Mouse (Mus musculus) heart, embryonic 12.5 days (tissue): ENCODE measurements at regions not wholly inside any gene's neighbourhood (a gene's known extent, or its start where the extent isn't known, plus 50 kb on each side); places are given as distances from the start of the nearest gene placed in this dataset.

Source experiments
- ATAC-seq: fragments of 200-750 bp; cut with Nextera tagmentation; 2 replicates; pipeline ENCODE4 v1.8.0; 2017; ENCODE audit warnings: moderate TSS enrichment, moderate library complexity; ENCODE audit not compliant: insufficient number of reproducible peaks, low FRiP score
- H3K27ac ChIP-seq: fragments of 300-500 bp; sonication (generic); 2 replicates; pipeline ENCODE4 v1.5.1; 2016; ENCODE audit warnings: mild to moderate bottlenecking, moderate library complexity; ENCODE audit not compliant: poor library complexity, severe bottlenecking
- H3K27me3 ChIP-seq: fragments of 300-500 bp; sonication (generic); replicated peaks from 2 replicates; pipeline ENCODE4 v1.6.1; 2016; ENCODE audit warnings: mild to moderate bottlenecking, moderate library complexity
- H3K36me3 ChIP-seq: fragments of 300-500 bp; sonication (generic); 2 replicates; pipeline ENCODE4 v1.6.1; 2016; ENCODE audit warnings: mild to moderate bottlenecking, moderate library complexity
- H3K4me1 ChIP-seq: fragments of 300-500 bp; sonication (generic); replicated peaks from 2 replicates; pipeline ENCODE4 v1.6.1; 2016; ENCODE audit warnings: mild to moderate bottlenecking
- H3K4me2 ChIP-seq: fragments of 300-500 bp; sonication (generic); 2 replicates; pipeline ENCODE4 v1.6.1; 2016; ENCODE audit warnings: mild to moderate bottlenecking, moderate library complexity
- H3K4me3 ChIP-seq: fragments of 300-500 bp; sonication (generic); 2 replicates; pipeline ENCODE4 v1.5.1; 2016; ENCODE audit warnings: mild to moderate bottlenecking
- H3K9ac ChIP-seq: fragments of 300-500 bp; sonication (generic); 2 replicates; pipeline ENCODE4 v1.6.1; 2016; ENCODE audit warnings: mild to moderate bottlenecking, moderate library complexity
- H3K9me3 ChIP-seq: fragments of 300-500 bp; sonication (generic); replicated peaks from 2 replicates; pipeline ENCODE4 v1.6.1; 2016; ENCODE audit warnings: mild to moderate bottlenecking, moderate library complexity
- WGBS: fragments of 180-500 bp; shearing (Covaris S2); methylation state at CpG from one replicate; pipeline ENCODE4 v1.1.7; 2016; 5-methylcytosine and 5-hydroxymethylcytosine counted together

GRCm38 (mm10) chr8:103361713-103362112 lies 576.3 kb upstream of the Cdh11 start:
- Histone ChIP-seq H3K9me3 (no peaks in the 10 kb centered on the region), H3K4me3 (no peak overlapping the region), H3K9ac (no peak overlapping the region), H3K4me2 (no peak overlapping the region), H3K36me3 (no peaks in the 10 kb centered on the region), H3K27me3 (no peaks in the 10 kb centered on the region), H3K4me1 (0 out of 2 replicates have a peak, but pooled peaks cover 6% of the 10 kb centered on the region), H3K27ac (no peak overlapping the region)
- ATAC-seq, result no peak
- WGBS, result 68% methylated on average over 3 of the region's 3 CpGs

DNA sequence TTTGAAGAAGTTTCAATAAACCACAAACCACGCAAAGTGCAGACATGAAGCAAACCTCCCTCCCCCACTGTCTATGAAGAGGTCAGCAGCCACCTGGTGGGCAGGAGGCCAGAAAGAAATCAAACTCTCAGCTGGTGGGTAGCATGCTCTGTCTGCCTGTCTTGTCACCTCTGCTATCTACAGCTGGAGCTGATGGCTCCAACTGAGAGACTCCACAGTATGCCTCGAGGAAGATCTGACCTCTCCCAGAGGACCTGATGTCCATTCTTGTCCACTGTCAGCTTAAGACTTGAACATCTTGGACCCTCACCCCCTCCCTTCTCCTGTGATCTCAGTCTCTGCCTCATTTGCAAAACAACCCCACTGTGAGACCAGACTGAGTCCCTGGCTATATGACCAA lies 585.0 kb upstream of the Cdh11 start:
- H3K4me1 ChIP-seq, result 0 out of 2 replicates have a peak, but pooled peaks cover 6% of the 10 kb centered on the region
- ATAC-seq, result no peak
- H3K27me3 ChIP-seq, result no peaks in the 10 kb centered on the region
- WGBS, result 32% methylated on average over 2 of the region's 2 CpGs
- no peak overlapping the region for H3K4me2 ChIP-seq
- no peak overlapping the region for H3K9ac ChIP-seq
- no peaks in the 10 kb centered on the region for H3K9me3 ChIP-seq
- H3K4me3 ChIP-seq, result no peak overlapping the region
- no peak overlapping the region for H3K27ac ChIP-seq
- H3K36me3 ChIP-seq, result no peaks in the 10 kb centered on the region

DNA sequence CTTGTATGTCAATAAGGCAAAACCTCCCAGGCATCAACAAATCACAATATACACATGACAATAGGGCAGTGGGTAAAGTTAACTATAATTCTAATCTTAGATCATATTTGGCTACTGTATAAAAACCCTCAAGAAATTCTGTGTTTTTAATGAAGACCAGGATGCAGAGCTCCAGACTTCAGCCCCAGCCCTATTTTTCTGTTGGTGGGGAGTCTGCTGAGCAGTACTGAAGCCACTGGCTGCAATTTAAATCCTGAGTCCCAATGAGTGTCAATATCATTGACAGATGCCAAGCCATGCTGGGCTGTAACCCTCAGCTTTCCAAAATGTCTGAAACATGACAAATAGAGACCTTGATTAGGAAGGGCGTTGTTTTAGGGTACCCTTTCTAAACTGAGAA lies 587.6 kb upstream of the Cdh11 start:
- 65% methylated on average over 1 of the region's 1 CpGs for WGBS
- Histone ChIP-seq H3K9me3 (no peaks in the 10 kb centered on the region), H3K4me2 (no peak overlapping the region), H3K27ac (no peak overlapping the region), H3K9ac (no peak overlapping the region), H3K4me3 (no peak overlapping the region), H3K4me1 (no peaks in the 10 kb centered on the region), H3K27me3 (no peaks in the 10 kb centered on the region), H3K36me3 (no peaks in the 10 kb centered on the region)
- no peak for ATAC-seq

GRCm38 (mm10) chr8:103374151-103374550 lies 588.7 kb upstream of the Cdh11 start:
- Histone ChIP-seq H3K9me3 (no peaks in the 10 kb centered on the region), H3K36me3 (no peaks in the 10 kb centered on the region), H3K4me1 (peaks cover 2% of the 10 kb centered on the region; the same call in 1 of the 2 replicates), H3K27me3 (no peaks in the 10 kb centered on the region), H3K4me2 (no peak overlapping the region), H3K9ac (no peak overlapping the region), H3K27ac (no peak overlapping the region), H3K4me3 (no peak overlapping the region)
- WGBS, result 69% methylated on average over 4 of the region's 4 CpGs
- no peak for ATAC-seq

GRCm38 (mm10) chr8:103378545-103378944 lies 593.1 kb upstream of the Cdh11 start:
- 19% methylated on average over 3 of the region's 3 CpGs for WGBS
- Histone ChIP-seq H3K27ac (no peak overlapping the region), H3K4me3 (no peak overlapping the region), H3K4me2 (no peak overlapping the region), H3K4me1 (peaks cover 2% of the 10 kb centered on the region; the same call in 1 of the 2 replicates), H3K9ac (no peak overlapping the region), H3K27me3 (no peaks in the 10 kb centered on the region), H3K36me3 (no peaks in the 10 kb centered on the region), H3K9me3 (no peaks in the 10 kb centered on the region)
- no peak for ATAC-seq

DNA sequence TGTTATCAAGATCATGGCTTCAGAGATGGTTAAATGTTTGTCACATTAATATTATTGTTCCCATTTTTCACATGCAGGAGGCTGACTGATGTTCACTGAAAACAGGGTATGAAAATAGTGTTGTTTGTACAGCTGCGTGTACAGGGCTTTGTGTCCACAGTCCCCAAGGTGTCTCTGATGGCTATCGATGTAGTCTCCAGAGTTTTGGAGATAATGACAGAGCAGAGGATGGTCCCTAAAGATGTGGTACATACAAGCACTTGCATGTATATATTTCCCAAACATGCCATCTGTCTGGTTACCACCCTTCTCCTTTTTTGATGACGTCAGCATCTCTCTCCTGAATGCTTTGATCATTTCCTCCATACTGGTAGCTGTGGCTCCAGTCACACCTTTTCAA lies 596.1 kb upstream of the Cdh11 start:
- Histone ChIP-seq H3K9me3 (no peaks in the 10 kb centered on the region), H3K4me1 (peaks cover 2% of the 10 kb centered on the region; the same call in 1 of the 2 replicates), H3K27ac (no peak overlapping the region), H3K27me3 (no peaks in the 10 kb centered on the region), H3K36me3 (no peaks in the 10 kb centered on the region), H3K4me3 (no peak overlapping the region), H3K9ac (no peak overlapping the region), H3K4me2 (no peak overlapping the region)
- WGBS, result 77% methylated on average over 3 of the region's 3 CpGs
- ATAC-seq, result no peak

DNA sequence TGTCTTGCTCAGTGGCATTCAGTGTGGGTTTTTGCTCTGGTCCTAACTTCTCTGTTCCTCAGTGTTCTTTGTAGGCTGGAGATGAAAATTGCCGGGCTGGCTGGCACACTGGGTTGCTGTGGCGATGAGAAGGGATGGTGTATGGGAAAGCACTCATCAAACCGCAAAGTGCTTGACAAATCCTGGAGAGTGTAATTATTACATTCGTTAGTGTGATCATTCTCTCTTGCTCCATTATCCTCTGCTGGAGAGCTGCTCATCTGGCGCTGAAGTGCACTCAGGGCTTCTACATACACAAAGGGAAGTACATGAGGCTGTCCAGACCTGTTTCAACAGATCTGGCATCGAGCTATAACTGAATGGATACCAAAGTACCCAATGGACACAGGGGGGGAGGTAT lies 605.9 kb upstream of the Cdh11 start:
- 81% methylated on average over 6 of the region's 6 CpGs for WGBS
- no peak overlapping the region for H3K4me3 ChIP-seq
- no peak overlapping the region for H3K4me2 ChIP-seq
- no peak overlapping the region for H3K9ac ChIP-seq
- no peak overlapping the region for H3K27ac ChIP-seq
- no peaks in the 10 kb centered on the region for H3K36me3 ChIP-seq
- no peak for ATAC-seq
- no peaks in the 10 kb centered on the region for H3K9me3 ChIP-seq
- H3K4me1 ChIP-seq, result no peaks in the 10 kb centered on the region
- no peaks in the 10 kb centered on the region for H3K27me3 ChIP-seq

DNA sequence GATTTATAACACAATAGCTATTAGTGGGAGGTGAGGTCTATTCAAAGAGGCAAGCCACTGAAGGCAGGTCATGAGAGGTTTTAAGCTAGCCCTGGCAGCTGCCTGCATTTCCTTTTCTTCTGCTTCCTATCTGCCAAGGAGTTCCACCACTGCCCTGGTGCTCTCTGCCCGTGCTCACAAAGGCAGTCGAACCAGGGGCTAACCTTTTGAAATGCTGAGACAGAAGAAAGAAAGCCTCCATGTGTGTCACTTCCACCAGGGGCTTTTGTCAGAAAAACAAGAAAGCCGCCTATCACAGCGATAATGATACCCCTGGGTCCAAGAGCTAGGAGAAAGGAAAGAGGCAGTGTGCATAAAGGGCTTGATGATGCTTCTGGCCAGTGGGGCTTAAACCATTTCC lies 609.9 kb upstream of the Cdh11 start:
- Histone ChIP-seq H3K4me2 (no peak overlapping the region), H3K36me3 (no peaks in the 10 kb centered on the region), H3K9me3 (no peaks in the 10 kb centered on the region), H3K9ac (no peak overlapping the region), H3K4me1 (no peaks in the 10 kb centered on the region), H3K27ac (no peak overlapping the region), H3K27me3 (no peaks in the 10 kb centered on the region), H3K4me3 (no peak overlapping the region)
- no peak for ATAC-seq
- 36% methylated on average over 4 of the region's 4 CpGs for WGBS

GRCm38 (mm10) chr8:103398179-103398578 lies 612.7 kb upstream of the Cdh11 start:
- no peak for ATAC-seq
- H3K4me2 ChIP-seq, result no peak overlapping the region
- no peak overlapping the region for H3K27ac ChIP-seq

DNA sequence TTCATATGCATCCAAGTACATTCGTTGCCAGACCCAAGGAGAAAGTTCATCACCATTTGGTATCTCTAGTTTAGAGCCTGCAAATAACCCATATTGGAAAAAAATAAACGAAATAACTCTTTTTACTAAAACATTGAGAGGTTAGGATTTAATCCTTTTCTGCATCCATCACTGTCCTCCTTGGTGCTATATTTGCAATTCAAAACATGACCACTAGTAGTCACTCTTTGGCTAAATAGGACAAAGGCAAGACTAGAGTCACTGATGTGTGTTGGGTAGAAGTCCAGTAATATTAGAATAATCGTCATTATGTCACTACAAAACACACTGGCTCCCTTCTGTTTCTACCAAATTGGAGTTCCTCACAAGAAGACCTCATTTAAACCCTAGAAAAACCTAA lies 614.0 kb upstream of the Cdh11 start:
- Histone ChIP-seq H3K9ac (no peak overlapping the region), H3K27ac (no peak overlapping the region), H3K4me2 (no peak overlapping the region), H3K36me3 (no peaks in the 10 kb centered on the region), H3K4me3 (no peak overlapping the region), H3K4me1 (no peaks in the 10 kb centered on the region), H3K9me3 (no peaks in the 10 kb centered on the region), H3K27me3 (no peaks in the 10 kb centered on the region)
- ATAC-seq, result no peak
- 67% methylated on average over 3 of the region's 3 CpGs for WGBS

More at GRCm38 (mm10) chr8:103398179-103398578, 612.7 kb upstream of the Cdh11 start:
- 67% methylated on average over 3 of the region's 3 CpGs for WGBS
- H3K4me3 ChIP-seq, result no peak overlapping the region
- H3K9me3 ChIP-seq, result no peaks in the 10 kb centered on the region
- no peaks in the 10 kb centered on the region for H3K27me3 ChIP-seq
- H3K9ac ChIP-seq, result no peak overlapping the region
- H3K36me3 ChIP-seq, result no peaks in the 10 kb centered on the region
- H3K4me1 ChIP-seq, result no peaks in the 10 kb centered on the region

- H3K27ac ChIP-seq, result no peak overlapping the region
- H3K27me3 ChIP-seq, result no peaks in the 10 kb centered on the region
- no peaks in the 10 kb centered on the region for H3K4me1 ChIP-seq
- WGBS, result 70% methylated on average over 1 of the region's 1 CpGs
- no peaks in the 10 kb centered on the region for H3K9me3 ChIP-seq
- no peak overlapping the region for H3K4me2 ChIP-seq
- no peak overlapping the region for H3K4me3 ChIP-seq
- H3K36me3 ChIP-seq, result no peaks in the 10 kb centered on the region
- H3K9ac ChIP-seq, result no peak overlapping the region
- no peak for ATAC-seq
Observed at GRCm38 (mm10) chr8:103400143-103400542, 614.7 kb upstream of the Cdh11 start.

DNA sequence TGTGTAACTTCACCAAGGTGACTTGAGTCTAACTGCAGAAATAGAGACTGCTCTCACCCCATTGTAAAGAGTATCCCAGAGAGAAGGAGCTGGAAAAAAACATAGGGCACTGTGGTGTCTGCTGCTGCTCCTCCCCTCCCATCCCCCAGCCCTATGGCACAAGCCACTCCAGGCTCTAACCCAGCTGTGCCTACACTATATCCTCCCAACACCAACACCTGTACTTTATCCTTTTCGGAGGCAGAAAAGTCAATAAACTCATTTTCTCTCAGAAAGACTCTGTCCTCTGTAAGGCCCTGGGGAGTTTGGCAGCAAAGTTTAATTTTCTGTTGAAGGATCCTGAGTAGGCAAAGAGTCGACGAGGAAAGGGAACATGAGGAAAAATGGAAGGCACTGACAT lies 617.3 kb upstream of the Cdh11 start:
- Histone ChIP-seq H3K9ac (no peak overlapping the region), H3K4me1 (peaks cover 23% of the 10 kb centered on the region), H3K9me3 (no peaks in the 10 kb centered on the region), H3K27me3 (no peaks in the 10 kb centered on the region), H3K27ac (no peak overlapping the region), H3K36me3 (no peaks in the 10 kb centered on the region), H3K4me3 (no peak overlapping the region), H3K4me2 (no peak overlapping the region)
- WGBS, result 82% methylated on average over 3 of the region's 3 CpGs
- no peak for ATAC-seq
